Mouse (Mus musculus): ENCODE data around the gene Serbp1.

DNA sequence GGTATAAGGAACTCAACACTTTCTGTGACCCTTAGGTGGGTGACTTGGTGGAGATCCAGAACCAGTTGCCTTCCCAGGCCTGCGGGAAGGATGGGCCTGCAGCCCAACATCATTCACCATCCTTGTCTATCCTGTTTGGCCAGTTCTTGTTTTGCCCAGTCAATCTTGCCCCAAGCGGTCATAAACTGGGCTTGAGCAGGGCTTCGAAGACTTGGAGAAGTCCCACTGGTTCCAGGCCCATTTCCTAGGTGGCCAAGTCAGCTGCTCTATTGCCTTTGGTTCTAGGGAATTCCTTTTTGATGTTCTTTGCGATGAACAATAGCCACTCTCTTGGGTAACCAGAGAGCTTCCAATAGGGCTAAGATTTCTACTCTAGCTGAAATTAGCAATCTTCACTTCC is 13.1 kb downstream of the Serbp1 start:
- no peak for TF ChIP-seq POLR2A (IDR thresholded peaks at IDR 0.05; ENCODE audit: insufficient read length, low read depth)
- TF ChIP-seq USF1 (IDR thresholded peaks at IDR 0.05; ENCODE audit: low read depth): no peak
- TF ChIP-seq CEBPB (IDR thresholded peaks at IDR 0.05; ENCODE audit: insufficient read depth, poor library complexity, severe bottlenecking): no peak
